Mouse (Mus musculus) hindbrain, embryonic 15.5 days (tissue): ENCODE data around the gene Pabpn1l. TPM values are rescaled to one million over a fixed set of nuclear protein-coding genes. Genes with fewer than 3 reads are reported as not detected.

Source experiments
- ATAC-seq: fragments of 200-750 bp; cut with Nextera tagmentation; 2 replicates; pipeline ENCODE4 v1.8.0; 2017; ENCODE audit warnings: low read depth, moderate number of reproducible peaks, moderate TSS enrichment; ENCODE audit not compliant: low FRiP score
- H3K27ac ChIP-seq: fragments of 300-500 bp; sonication (generic); replicated peaks from 2 replicates; pipeline ENCODE4 v1.5.1; 2015; ENCODE audit warnings: mild to moderate bottlenecking, inconsistent platforms
- H3K27me3 ChIP-seq: fragments of 300-500 bp; sonication (generic); 2 replicates; pipeline ENCODE4 v1.6.1; 2015; ENCODE audit warnings: control low read depth, inconsistent platforms
- H3K36me3 ChIP-seq: fragments of 300-500 bp; sonication (generic); 2 replicates; pipeline ENCODE4 v1.6.1; 2015; ENCODE audit warnings: control low read depth, inconsistent platforms
- H3K4me1 ChIP-seq: fragments of 300-500 bp; sonication (generic); replicated peaks from 2 replicates; pipeline ENCODE4 v1.6.1; 2015; ENCODE audit warnings: control low read depth, inconsistent platforms
- H3K4me2 ChIP-seq: fragments of 300-500 bp; sonication (generic); 2 replicates; pipeline ENCODE4 v1.6.1; 2015; ENCODE audit warnings: moderate library complexity, mild to moderate bottlenecking, inconsistent platforms
- H3K4me3 ChIP-seq: fragments of 300-500 bp; sonication (generic); 2 replicates; pipeline ENCODE4 v1.5.1; 2015; ENCODE audit warnings: mild to moderate bottlenecking, inconsistent platforms
- H3K9ac ChIP-seq: fragments of 300-500 bp; sonication (generic); 2 replicates; pipeline ENCODE4 v1.6.1; 2015; ENCODE audit warnings: inconsistent platforms
- H3K9me3 ChIP-seq: fragments of 300-500 bp; sonication (generic); 2 replicates; pipeline ENCODE4 v1.6.1; 2016; ENCODE audit warnings: control low read depth, inconsistent platforms
- WGBS: fragments of 180-500 bp; shearing (Covaris S2); methylation state at CpG from one replicate; pipeline ENCODE4 v1.1.7; 2015; 5-methylcytosine and 5-hydroxymethylcytosine counted together
- microRNA-seq: library from miRNA; unstranded; fragments of <30 nt; microRNA quantifications from one replicate; pipeline ENCODE4, GENCODE M21; 2016
- polyA plus RNA-seq: library from polyadenylated mRNA; unstranded; fragments of >200 nt; fragmentation: Nextera tagmentation; extraction: Ambion mirVana; gene quantifications from 2 replicates; pipeline ENCODE4 v1.2.1, GENCODE M21; 2015

Gene Pabpn1l
- polyA plus RNA-seq, 1 experiment from 2014 or later = not detected

DNA sequence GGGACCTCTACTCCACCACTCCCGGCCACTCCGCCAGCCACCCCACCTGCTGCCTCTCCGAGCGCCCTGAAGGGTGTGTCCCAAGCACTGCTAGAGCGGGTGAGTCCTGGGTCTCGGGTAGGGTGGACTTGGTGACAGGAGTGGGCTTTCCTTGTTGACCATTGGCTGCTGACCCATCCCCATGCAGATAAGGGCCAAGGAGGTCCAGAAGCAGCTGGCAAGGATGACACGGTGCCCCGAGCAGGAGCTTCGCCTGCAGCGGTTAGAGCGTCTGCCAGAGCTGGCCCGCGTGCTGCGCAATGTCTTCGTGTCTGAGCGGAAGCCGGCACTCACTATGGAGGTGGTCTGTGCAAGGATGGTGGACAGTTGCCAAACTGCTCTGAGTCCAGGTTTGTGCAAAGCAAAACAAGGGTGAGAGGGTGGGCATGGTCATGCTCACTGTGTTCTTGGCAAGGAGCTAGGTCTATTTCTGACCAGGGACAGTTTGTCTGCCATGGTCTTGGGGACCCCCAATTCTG is 50.7 kb downstream of the Pabpn1l start:
- no peak overlapping the region for H3K9ac ChIP-seq
- no peak overlapping the region for H3K4me3 ChIP-seq
- H3K27me3 ChIP-seq = no peaks in the 10 kb centered on the region
- ATAC-seq = no peak
- no peak overlapping the region for H3K4me2 ChIP-seq
- no peak overlapping the region for H3K27ac ChIP-seq
- 95% methylated on average over 17 of the region's 17 CpGs for WGBS
- 0 out of 2 replicates have a peak, but pooled peaks cover 6% of the 10 kb centered on the region for H3K36me3 ChIP-seq
- H3K4me1 ChIP-seq = peaks cover 51% of the 10 kb centered on the region
- no peaks in the 10 kb centered on the region for H3K9me3 ChIP-seq

DNA sequence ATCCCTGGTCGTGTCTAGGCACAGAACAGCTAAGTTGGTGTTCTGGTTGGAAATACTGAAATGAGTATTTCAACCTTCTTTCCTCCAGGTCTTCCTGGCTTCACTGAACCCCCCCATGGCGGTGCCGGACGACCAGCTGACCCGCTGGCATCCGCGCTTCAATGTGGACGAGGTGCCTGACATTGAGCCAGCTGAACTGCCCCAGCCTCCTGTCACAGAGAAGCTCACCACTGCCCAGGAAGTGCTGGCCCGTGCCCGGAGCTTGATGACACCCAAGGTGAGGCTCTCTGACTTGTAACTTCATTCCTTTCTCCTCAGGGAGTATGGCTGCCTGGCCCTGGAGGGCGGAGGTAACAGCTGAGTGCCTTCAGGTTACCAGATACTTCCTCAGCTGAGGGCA is 51.4 kb downstream of the Pabpn1l start:
- H3K4me1 ChIP-seq = peaks cover 57% of the 10 kb centered on the region
- no peak overlapping the region for H3K4me3 ChIP-seq
- 94% methylated on average over 11 of the region's 11 CpGs for WGBS
- no peak for ATAC-seq
- H3K36me3 ChIP-seq = 0 out of 2 replicates have a peak, but pooled peaks cover 6% of the 10 kb centered on the region
- no peaks in the 10 kb centered on the region for H3K27me3 ChIP-seq
- H3K4me2 ChIP-seq = no peak overlapping the region
- no peak overlapping the region for H3K9ac ChIP-seq
- H3K9me3 ChIP-seq = no peaks in the 10 kb centered on the region
- no peak overlapping the region for H3K27ac ChIP-seq

DNA sequence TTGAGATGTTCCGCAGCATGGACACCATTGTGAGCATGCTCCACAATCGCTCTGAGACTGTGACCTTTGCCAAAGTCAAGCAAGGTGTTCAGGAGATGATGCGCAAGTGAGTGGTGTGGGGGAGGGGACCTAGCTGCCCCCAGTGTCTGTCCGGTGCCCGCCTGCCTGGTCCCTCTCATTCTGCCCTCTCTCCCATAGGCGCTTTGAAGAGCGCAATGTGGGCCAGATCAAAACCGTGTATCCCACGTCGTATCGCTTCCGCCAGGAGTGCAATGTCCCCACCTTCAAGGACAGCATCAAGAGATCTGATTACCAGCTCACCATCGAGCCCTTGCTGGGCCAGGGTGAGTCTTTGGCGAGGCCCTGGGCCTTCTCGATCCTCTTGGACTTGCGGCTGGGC is 52.5 kb downstream of the Pabpn1l start:
- H3K27ac ChIP-seq = no peak overlapping the region
- no peak overlapping the region for H3K4me2 ChIP-seq
- no peak for ATAC-seq
- H3K4me3 ChIP-seq = no peak overlapping the region
- 0 out of 2 replicates have a peak, but pooled peaks cover 6% of the 10 kb centered on the region for H3K36me3 ChIP-seq
- peaks cover 45% of the 10 kb centered on the region for H3K4me1 ChIP-seq
- WGBS = 95% methylated on average over 16 of the region's 16 CpGs
- H3K9me3 ChIP-seq = no peaks in the 10 kb centered on the region
- H3K27me3 ChIP-seq = no peaks in the 10 kb centered on the region
- no peak overlapping the region for H3K9ac ChIP-seq

Small RNA genes lying within 50 kb of the gene (microRNA-seq; reads per million reads assigned to microRNA genes)
- not detected for gene Mir6396

Other genes with a start within 250 kb of the Pabpn1l start
- 35.5 and 38.1 TPM in 2 replicates for gene Zc3h18, start 246.1 kb downstream of the Pabpn1l start, polyA plus RNA-seq
- gene Il17c, start 200.7 kb downstream of the Pabpn1l start, polyA plus RNA-seq = not detected in 2 replicates
- 39.1 and 46.0 TPM in 2 replicates for gene Cyba, start 189.8 kb downstream of the Pabpn1l start, polyA plus RNA-seq
- gene Mvd, start 179.3 kb downstream of the Pabpn1l start, polyA plus RNA-seq = 70.0 and 70.1 TPM in 2 replicates
- gene Snai3, start 162.0 kb downstream of the Pabpn1l start, polyA plus RNA-seq = not detected in 2 replicates
- 33.9 and 37.9 TPM in 2 replicates for gene Rnf166, start 146.7 kb downstream of the Pabpn1l start, polyA plus RNA-seq
- gene Ctu2, start 146.6 kb downstream of the Pabpn1l start, polyA plus RNA-seq = 78.3 and 80.7 TPM in 2 replicates
- 2.2 and 2.8 TPM in 2 replicates for gene Piezo1, start 71.4 kb downstream of the Pabpn1l start, polyA plus RNA-seq
- gene Cdt1, start 54.7 kb downstream of the Pabpn1l start, polyA plus RNA-seq = 10.6 and 11.5 TPM in 2 replicates
- 170 and 179 TPM in 2 replicates for gene Aprt, start 45.8 kb downstream of the Pabpn1l start, polyA plus RNA-seq
- gene Galns, start 11.3 kb downstream of the Pabpn1l start, polyA plus RNA-seq = 6.8 and 8.1 TPM in 2 replicates
- 109 and 112 TPM in 2 replicates for gene Trappc2l, start 11.1 kb downstream of the Pabpn1l start, polyA plus RNA-seq
- 19.1 and 21.2 TPM in 2 replicates for gene Cbfa2t3, start 76.4 kb upstream of the Pabpn1l start, polyA plus RNA-seq
- gene Acsf3, start 152.7 kb upstream of the Pabpn1l start, polyA plus RNA-seq = 15.6 and 17.1 TPM in 2 replicates
- gene Cdh15, start 225.2 kb upstream of the Pabpn1l start, polyA plus RNA-seq = 1.8 and 2.1 TPM in 2 replicates